Mouse (Mus musculus): ENCODE results near the gene Cacna2d4. TPM values are rescaled to one million over a fixed set of nuclear protein-coding genes. Genes with fewer than 3 reads are reported as not detected.

Cacna2d4 gene
- polyA plus RNA-seq, 1 experiment from 2014 or later = not detected

Other genes with a start within 250 kb of the Cacna2d4 start
- 13.6 and 13.7 TPM in 2 replicates for gene Dcp1b, start 61.3 kb upstream of the Cacna2d4 start, polyA plus RNA-seq (2016; fragmentation: Nextera tagmentation; extraction: Ambion mirVana)
- gene Cacna1c, start 40.1 kb upstream of the Cacna2d4 start, polyA plus RNA-seq (2016; fragmentation: Nextera tagmentation; extraction: Ambion mirVana) = 4.6 and 6.2 TPM in 2 replicates
- gene Lrtm2, start 94.2 kb downstream of the Cacna2d4 start, polyA plus RNA-seq (2016; fragmentation: Nextera tagmentation; extraction: Ambion mirVana) = 0.68 and 0.70 TPM in 2 replicates
- gene Adipor2, start 181.2 kb downstream of the Cacna2d4 start, polyA plus RNA-seq (2016; fragmentation: Nextera tagmentation; extraction: Ambion mirVana) = 31.5 and 35.1 TPM in 2 replicates
- 5.1 and 5.2 TPM in 2 replicates for gene Fbxl14, start 243.1 kb downstream of the Cacna2d4 start, polyA plus RNA-seq (2016; fragmentation: Nextera tagmentation; extraction: Ambion mirVana)